Mouse (Mus musculus): ENCODE measurements around the gene Pmfbp1. TPM values are rescaled to one million over a fixed set of nuclear protein-coding genes. Genes with fewer than 3 reads are reported as not detected.

The Pmfbp1 gene
- polyA plus RNA-seq, 1 experiment from 2014 or later, result 0.09 TPM

- Histone ChIP-seq H3K4me1 (ENCODE audit: control insufficient read depth in 2 of 2, insufficient read depth in 2 of 2, low read length in 2 of 2) (peaks cover 8 to 16% of the 10 kb centered on the region in 2 experiments), H3K9me3 (ENCODE audit: control insufficient read depth, low read length) (no peaks in the 10 kb centered on the region), H3K27ac (replicated peaks in 1 of 2; ENCODE audit: control insufficient read depth in 1 of 2, insufficient read depth in 1 of 2, low read depth in 2 of 2, low read length in 2 of 2) (no peak overlapping the region), H3K27me3 (ENCODE audit: control insufficient read depth, insufficient read depth, low read length) (no peaks in the 10 kb centered on the region), H3K4me2 (ENCODE audit: low read length) (peak overlapping the region; percentile 62), H3K4me3 (ENCODE audit: control insufficient read depth in 1 of 2, insufficient read depth in 1 of 2, low read depth in 1 of 2, low read length in 2 of 2) (no peak overlapping the region), H3K36me3 (ENCODE audit: control insufficient read depth, insufficient read depth, low read length) (no peaks in the 10 kb centered on the region), H3K9ac (ENCODE audit: low read length) (no peak overlapping the region)
- 53% methylated on average over 15 of the region's 15 CpGs for WGBS
- ATAC-seq (ENCODE audit: insufficient number of reproducible peaks, insufficient read depth, low FRiP score, low read depth), result no peak
These were observed 29.4 kb upstream of the Pmfbp1 start for GRCm38 (mm10) chr8:109464451-109464891.

GRCm38 (mm10) chr8:109465056-109465455, 28.8 kb upstream of the Pmfbp1 start:
- Histone ChIP-seq H3K4me1 (ENCODE audit: control insufficient read depth in 2 of 2, insufficient read depth in 2 of 2, low read length in 2 of 2) (peaks cover 8 to 16% of the 10 kb centered on the region in 2 experiments), H3K9ac (ENCODE audit: low read length) (no peak overlapping the region)

GRCm38 (mm10) chr8:109465761-109466160, 28.1 kb upstream of the Pmfbp1 start:
- no peak overlapping the region for H3K4me2 ChIP-seq (ENCODE audit: low read length)
- no peaks in the 10 kb centered on the region for H3K27me3 ChIP-seq (ENCODE audit: control insufficient read depth, insufficient read depth, low read length)
- 65% methylated on average over 3 of the region's 3 CpGs for WGBS

More at GRCm38 (mm10) chr8:109465056-109465455, 28.8 kb upstream of the Pmfbp1 start:
- no peak overlapping the region for H3K27ac ChIP-seq (replicated peaks in 1 of 2; ENCODE audit: control insufficient read depth in 1 of 2, insufficient read depth in 1 of 2, low read depth in 2 of 2, low read length in 2 of 2)
- WGBS, result 69% methylated on average over 3 of the region's 3 CpGs
- H3K27me3 ChIP-seq (ENCODE audit: control insufficient read depth, insufficient read depth, low read length), result no peaks in the 10 kb centered on the region
- H3K9me3 ChIP-seq (ENCODE audit: control insufficient read depth, low read length), result no peaks in the 10 kb centered on the region
- H3K36me3 ChIP-seq (ENCODE audit: control insufficient read depth, insufficient read depth, low read length), result no peaks in the 10 kb centered on the region
- H3K4me2 ChIP-seq (ENCODE audit: low read length), result no peak overlapping the region
- no peak for ATAC-seq (ENCODE audit: insufficient number of reproducible peaks, insufficient read depth, low FRiP score, low read depth)
- H3K4me3 ChIP-seq (ENCODE audit: control insufficient read depth in 1 of 2, insufficient read depth in 1 of 2, low read depth in 1 of 2, low read length in 2 of 2), result no peak overlapping the region

GRCm38 (mm10) chr8:109467516-109467915, 26.3 kb upstream of the Pmfbp1 start:
- no peaks in the 10 kb centered on the region for H3K36me3 ChIP-seq (ENCODE audit: control insufficient read depth, insufficient read depth, low read length)
- no peak overlapping the region for H3K9ac ChIP-seq (ENCODE audit: low read length)
- WGBS, result 26% methylated on average over 5 of the region's 5 CpGs
- no peak overlapping the region for H3K4me2 ChIP-seq (ENCODE audit: low read length)
- peaks cover 8 to 16% of the 10 kb centered on the region in 2 experiments for H3K4me1 ChIP-seq (ENCODE audit: control insufficient read depth in 2 of 2, insufficient read depth in 2 of 2, low read length in 2 of 2)
- no peaks in the 10 kb centered on the region for H3K9me3 ChIP-seq (ENCODE audit: control insufficient read depth, low read length)
- H3K27ac ChIP-seq (replicated peaks in 1 of 2; ENCODE audit: control insufficient read depth in 1 of 2, insufficient read depth in 1 of 2, low read depth in 2 of 2, low read length in 2 of 2), result no peak overlapping the region
- no peak overlapping the region for H3K4me3 ChIP-seq (ENCODE audit: control insufficient read depth in 1 of 2, insufficient read depth in 1 of 2, low read depth in 1 of 2, low read length in 2 of 2)
- H3K27me3 ChIP-seq (ENCODE audit: control insufficient read depth, insufficient read depth, low read length), result no peaks in the 10 kb centered on the region
- no peak for ATAC-seq (ENCODE audit: insufficient number of reproducible peaks, insufficient read depth, low FRiP score, low read depth)

More at GRCm38 (mm10) chr8:109465761-109466160, 28.1 kb upstream of the Pmfbp1 start:
- Histone ChIP-seq H3K9me3 (ENCODE audit: control insufficient read depth, low read length) (no peaks in the 10 kb centered on the region), H3K36me3 (ENCODE audit: control insufficient read depth, insufficient read depth, low read length) (no peaks in the 10 kb centered on the region), H3K9ac (ENCODE audit: low read length) (no peak overlapping the region), H3K4me1 (ENCODE audit: control insufficient read depth in 2 of 2, insufficient read depth in 2 of 2, low read length in 2 of 2) (peaks cover 8 to 16% of the 10 kb centered on the region in 2 experiments), H3K4me3 (ENCODE audit: control insufficient read depth in 1 of 2, insufficient read depth in 1 of 2, low read depth in 1 of 2, low read length in 2 of 2) (no peak overlapping the region), H3K27ac (replicated peaks in 1 of 2; ENCODE audit: control insufficient read depth in 1 of 2, insufficient read depth in 1 of 2, low read depth in 2 of 2, low read length in 2 of 2) (no peak overlapping the region)
- no peak for ATAC-seq (ENCODE audit: insufficient number of reproducible peaks, insufficient read depth, low FRiP score, low read depth)

GRCm38 (mm10) chr8:109468112-109468511, 25.7 kb upstream of the Pmfbp1 start:
- no peak for ATAC-seq (ENCODE audit: insufficient number of reproducible peaks, insufficient read depth, low FRiP score, low read depth)
- 79% methylated on average over 11 of the region's 11 CpGs for WGBS

GRCm38 (mm10) chr8:109471876-109472275, 22.0 kb upstream of the Pmfbp1 start:
- no peak for ATAC-seq (ENCODE audit: insufficient number of reproducible peaks, insufficient read depth, low FRiP score, low read depth)
- Histone ChIP-seq H3K36me3 (ENCODE audit: control insufficient read depth, insufficient read depth, low read length) (no peaks in the 10 kb centered on the region), H3K4me1 (ENCODE audit: control insufficient read depth in 2 of 2, insufficient read depth in 2 of 2, low read length in 2 of 2) (no peaks in the 10 kb centered on the region), H3K9me3 (ENCODE audit: control insufficient read depth, low read length) (no peaks in the 10 kb centered on the region), H3K9ac (ENCODE audit: low read length) (no peak overlapping the region), H3K4me3 (ENCODE audit: control insufficient read depth in 1 of 2, insufficient read depth in 1 of 2, low read depth in 1 of 2, low read length in 2 of 2) (no peak overlapping the region), H3K4me2 (ENCODE audit: low read length) (no peak overlapping the region), H3K27ac (replicated peaks in 1 of 2; ENCODE audit: control insufficient read depth in 1 of 2, insufficient read depth in 1 of 2, low read depth in 2 of 2, low read length in 2 of 2) (no peak overlapping the region), H3K27me3 (ENCODE audit: control insufficient read depth, insufficient read depth, low read length) (no peaks in the 10 kb centered on the region)
- 56% methylated on average over 6 of the region's 6 CpGs for WGBS

More at GRCm38 (mm10) chr8:109468112-109468511, 25.7 kb upstream of the Pmfbp1 start:
- Histone ChIP-seq H3K27me3 (ENCODE audit: control insufficient read depth, insufficient read depth, low read length) (no peaks in the 10 kb centered on the region), H3K27ac (replicated peaks in 1 of 2; ENCODE audit: control insufficient read depth in 1 of 2, insufficient read depth in 1 of 2, low read depth in 2 of 2, low read length in 2 of 2) (no peak overlapping the region), H3K36me3 (ENCODE audit: control insufficient read depth, insufficient read depth, low read length) (no peaks in the 10 kb centered on the region), H3K9ac (ENCODE audit: low read length) (no peak overlapping the region), H3K9me3 (ENCODE audit: control insufficient read depth, low read length) (no peaks in the 10 kb centered on the region), H3K4me1 (ENCODE audit: control insufficient read depth in 2 of 2, insufficient read depth in 2 of 2, low read length in 2 of 2) (peaks cover 8 to 14% of the 10 kb centered on the region in 2 experiments), H3K4me2 (ENCODE audit: low read length) (no peak overlapping the region), H3K4me3 (ENCODE audit: control insufficient read depth in 1 of 2, insufficient read depth in 1 of 2, low read depth in 1 of 2, low read length in 2 of 2) (no peak overlapping the region)

GRCm38 (mm10) chr8:109472400-109472799, 21.4 kb upstream of the Pmfbp1 start:
- Histone ChIP-seq H3K4me1 (ENCODE audit: control insufficient read depth in 2 of 2, insufficient read depth in 2 of 2, low read length in 2 of 2) (no peaks in the 10 kb centered on the region), H3K9me3 (ENCODE audit: control insufficient read depth, low read length) (no peaks in the 10 kb centered on the region), H3K27me3 (ENCODE audit: control insufficient read depth, insufficient read depth, low read length) (no peaks in the 10 kb centered on the region), H3K36me3 (ENCODE audit: control insufficient read depth, insufficient read depth, low read length) (no peaks in the 10 kb centered on the region), H3K4me3 (ENCODE audit: control insufficient read depth in 1 of 2, insufficient read depth in 1 of 2, low read depth in 1 of 2, low read length in 2 of 2) (no peak overlapping the region), H3K27ac (replicated peaks in 1 of 2; ENCODE audit: control insufficient read depth in 1 of 2, insufficient read depth in 1 of 2, low read depth in 2 of 2, low read length in 2 of 2) (no peak overlapping the region), H3K4me2 (ENCODE audit: low read length) (no peak overlapping the region), H3K9ac (ENCODE audit: low read length) (no peak overlapping the region)
- WGBS, result 87% methylated on average over 8 of the region's 8 CpGs
- ATAC-seq (ENCODE audit: insufficient number of reproducible peaks, insufficient read depth, low FRiP score, low read depth), result no peak

- WGBS, result 63% methylated on average over 14 of the region's 14 CpGs
- Histone ChIP-seq H3K4me1 (ENCODE audit: control insufficient read depth in 2 of 2, insufficient read depth in 2 of 2, low read length in 2 of 2) (no peaks in the 10 kb centered on the region), H3K4me2 (ENCODE audit: low read length) (no peak overlapping the region), H3K9ac (ENCODE audit: low read length) (no peak overlapping the region), H3K36me3 (ENCODE audit: control insufficient read depth, insufficient read depth, low read length) (no peaks in the 10 kb centered on the region), H3K4me3 (ENCODE audit: control insufficient read depth in 1 of 2, insufficient read depth in 1 of 2, low read depth in 1 of 2, low read length in 2 of 2) (no peak overlapping the region), H3K27me3 (ENCODE audit: control insufficient read depth, insufficient read depth, low read length) (no peaks in the 10 kb centered on the region), H3K9me3 (ENCODE audit: control insufficient read depth, low read length) (no peaks in the 10 kb centered on the region), H3K27ac (replicated peaks in 1 of 2; ENCODE audit: control insufficient read depth in 1 of 2, insufficient read depth in 1 of 2, low read depth in 2 of 2, low read length in 2 of 2) (no peak overlapping the region)
- no peak for ATAC-seq (ENCODE audit: insufficient number of reproducible peaks, insufficient read depth, low FRiP score, low read depth)
These were observed 19.2 kb upstream of the Pmfbp1 start for GRCm38 (mm10) chr8:109474442-109475121.

All from heart, embryonic 14.5 days (tissue).